Mouse (Mus musculus): ENCODE results near the gene Pla2g1b. TPM values are rescaled to one million over a fixed set of nuclear protein-coding genes. Genes with fewer than 3 reads are reported as not detected.
"Not testable (repeated sequence)": the region's sequence is repeated elsewhere in the genome, so short reads cannot be mapped to it uniquely, and the experiment has no call there.

The Pla2g1b gene
- total RNA-seq, 2 experiments from 2014 or later = not detected

DNA sequence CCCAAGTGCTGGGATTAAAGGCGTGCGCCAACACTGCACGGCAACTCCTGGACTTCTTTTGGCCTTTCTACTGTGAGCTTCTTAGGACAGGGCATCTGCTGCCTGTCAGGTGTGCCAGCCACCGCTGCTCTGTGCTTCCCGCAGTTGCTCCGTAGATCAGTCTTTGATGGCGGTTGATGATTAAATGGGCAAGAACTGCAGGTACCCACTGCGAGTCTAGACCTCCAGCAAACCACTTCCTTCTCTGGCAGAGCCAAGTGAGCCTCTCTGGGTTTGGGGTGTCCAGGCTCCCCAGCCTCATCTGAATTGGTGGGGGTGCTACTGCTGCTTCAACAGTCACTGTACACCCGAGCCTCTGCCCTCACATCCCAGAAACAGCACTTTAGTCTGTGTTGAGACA lies 51.4 kb downstream of the Pla2g1b start:
- no peak for ATAC-seq (replicated peaks; ENCODE audit: poor library complexity, severe bottlenecking)

DNA sequence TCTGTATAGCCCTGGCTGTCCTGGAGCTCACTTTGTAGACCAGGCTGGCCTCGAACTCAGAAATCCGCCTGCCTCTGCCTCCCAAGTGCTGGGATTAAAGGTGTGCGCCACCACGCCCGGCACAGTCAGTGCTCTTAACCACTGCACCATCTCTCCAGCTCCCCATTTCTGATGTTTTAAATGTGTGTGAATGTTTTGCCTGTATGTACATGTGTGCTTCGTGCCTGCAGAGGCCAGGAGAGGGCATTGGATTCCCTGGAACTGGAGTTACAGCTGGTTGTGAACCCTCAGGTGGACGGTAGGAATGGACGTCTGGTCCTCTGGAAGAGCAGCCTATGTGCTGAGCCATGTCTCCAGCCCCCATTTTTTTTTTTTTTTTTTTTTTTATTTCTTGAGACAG lies 52.2 kb downstream of the Pla2g1b start:
- not testable (repeated sequence) for ATAC-seq (replicated peaks; ENCODE audit: poor library complexity, severe bottlenecking)

GRCm38 (mm10) chr5:115520325-115520869 lies 54.3 kb downstream of the Pla2g1b start:
- ATAC-seq (replicated peaks; ENCODE audit: poor library complexity, severe bottlenecking) = no peak

DNA sequence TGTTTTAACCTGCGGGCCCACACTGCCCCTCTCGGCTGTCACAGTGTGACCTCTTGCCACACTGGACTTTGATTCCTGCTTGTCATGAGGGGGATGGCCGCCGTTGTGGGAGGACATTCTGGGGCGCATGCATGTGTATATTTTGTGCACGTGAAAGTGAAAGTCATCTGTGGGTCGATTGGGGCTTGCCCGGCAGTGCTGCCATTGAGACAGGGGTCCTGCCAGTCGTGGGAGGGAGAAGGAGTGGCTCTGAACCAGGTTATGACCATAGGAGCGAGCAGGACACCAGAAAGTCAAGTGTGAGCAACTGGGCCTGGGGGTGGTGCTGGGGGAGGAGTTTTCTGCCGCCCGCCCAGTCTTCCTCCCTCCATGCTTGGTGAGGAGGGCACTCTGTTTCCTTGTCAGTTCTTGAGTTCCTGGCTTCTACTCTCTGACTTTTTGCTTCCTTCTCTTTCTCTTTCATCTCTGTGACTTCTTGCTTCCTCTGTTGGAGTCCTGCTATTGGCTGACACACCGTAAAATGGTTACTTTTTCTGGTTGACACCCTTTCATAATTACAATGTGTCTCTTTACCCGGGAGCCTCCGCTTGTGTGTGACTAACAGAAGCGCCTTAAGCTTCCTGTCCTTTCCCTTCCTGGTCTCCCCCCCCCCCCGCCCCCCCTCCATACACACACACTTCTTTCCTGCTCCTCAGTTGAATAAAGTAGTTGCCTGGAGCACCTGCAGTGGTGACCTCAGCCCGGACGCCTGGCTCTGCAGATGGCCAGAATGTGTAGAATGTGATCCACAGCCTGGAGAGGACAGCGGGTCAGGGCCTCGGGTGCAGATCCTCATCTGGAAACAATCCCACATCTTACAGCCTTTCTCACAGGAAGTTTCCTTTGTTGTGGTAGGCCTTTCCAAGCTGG lies 55.7 kb downstream of the Pla2g1b start:
- peak; percentile 69 for ATAC-seq (replicated peaks; ENCODE audit: poor library complexity, severe bottlenecking)

DNA sequence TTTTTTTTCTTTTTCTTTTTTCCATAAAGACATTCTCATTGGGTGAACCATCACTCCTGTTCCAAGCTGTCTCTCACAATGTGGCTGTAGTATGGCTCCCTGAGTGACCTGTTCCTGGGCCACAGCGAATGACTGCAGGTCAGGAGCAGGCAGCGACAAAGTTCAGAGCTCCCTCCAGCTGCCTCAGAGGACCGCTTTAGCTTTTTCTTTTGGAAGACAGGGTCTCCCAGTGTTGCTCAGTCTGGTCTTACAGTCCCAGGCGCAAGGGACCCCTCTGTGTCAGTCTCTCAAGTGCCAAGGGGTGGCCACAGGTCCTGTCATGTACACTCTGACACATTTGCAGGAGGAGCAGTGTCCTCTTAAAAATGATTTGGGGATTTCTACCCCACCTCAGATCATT lies 56.5 kb downstream of the Pla2g1b start:
- ATAC-seq (replicated peaks; ENCODE audit: poor library complexity, severe bottlenecking) = no peak

DNA sequence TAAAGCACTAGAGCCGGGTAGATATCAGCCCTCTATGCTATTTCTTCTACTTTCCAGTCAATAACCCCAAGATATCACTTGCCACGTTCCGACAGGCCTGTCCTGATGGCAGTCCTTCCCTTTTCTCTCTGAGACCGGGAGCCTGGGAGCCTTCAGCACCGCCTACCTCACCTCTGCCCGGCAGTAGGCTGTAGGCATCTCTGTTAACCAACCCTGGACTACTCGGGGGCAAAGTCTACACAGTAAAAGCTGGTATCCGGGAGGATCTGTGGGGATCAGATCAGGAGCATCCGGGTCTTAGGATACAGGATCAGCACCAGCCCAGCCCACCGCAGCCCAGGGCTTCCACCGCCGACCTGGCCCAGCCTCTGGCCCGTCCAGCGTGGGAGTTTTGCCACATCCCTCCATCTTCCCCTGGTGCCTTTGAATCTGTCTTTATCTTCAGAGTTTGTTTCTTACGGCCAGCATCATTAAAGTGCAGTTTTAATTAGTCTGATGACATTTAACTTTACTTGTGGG lies 57.0 kb downstream of the Pla2g1b start:
- no peak for ATAC-seq (replicated peaks; ENCODE audit: poor library complexity, severe bottlenecking)

DNA sequence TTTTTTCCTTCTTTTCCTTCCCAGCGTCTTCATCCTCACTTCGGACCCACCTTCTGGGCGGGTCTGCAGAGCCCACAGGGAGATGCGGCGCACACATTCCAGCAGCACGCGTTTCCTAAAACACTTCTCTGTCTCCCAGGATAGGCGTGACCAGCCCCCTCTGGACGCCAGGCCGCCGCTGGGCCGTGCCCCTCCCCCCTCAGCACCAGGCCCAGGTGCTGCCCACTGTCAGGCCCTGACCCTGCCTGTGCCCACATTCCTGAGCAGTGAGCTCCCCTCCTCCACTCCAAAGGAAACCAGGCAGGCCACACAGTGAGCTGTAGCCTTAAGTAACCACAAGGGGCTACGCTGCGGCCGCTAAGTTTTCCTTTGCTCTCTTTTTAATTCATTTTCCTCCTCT lies 57.9 kb downstream of the Pla2g1b start:
- ATAC-seq (replicated peaks; ENCODE audit: poor library complexity, severe bottlenecking) = 0 out of 2 replicates have a peak, but pooled peaks have one; percentile 8

Other genes starting within 250 kb of the Pla2g1b start
- 92.9 and 109 TPM in 2 replicates for gene Pop5, start 230.4 kb upstream of the Pla2g1b start, total RNA-seq (2014; fragmentation: Nextera tagmentation)
- gene Pop5, start 230.4 kb upstream of the Pla2g1b start, total RNA-seq (2017) = 74.0 and 75.4 TPM in 2 replicates
- 70.1 and 93.7 TPM in 2 replicates for gene Rnf10, start 193.4 kb upstream of the Pla2g1b start, total RNA-seq (2014; fragmentation: Nextera tagmentation)
- gene Rnf10, start 193.4 kb upstream of the Pla2g1b start, total RNA-seq (2017) = 52.6 and 57.9 TPM in 2 replicates
- gene Coq5, start 186.6 kb upstream of the Pla2g1b start, total RNA-seq (2014; fragmentation: Nextera tagmentation) = 21.1 and 24.8 TPM in 2 replicates
- 35.3 and 41.9 TPM in 2 replicates for gene Coq5, start 186.6 kb upstream of the Pla2g1b start, total RNA-seq (2017)
- 491 and 531 TPM in 2 replicates for gene Dynll1, start 165.3 kb upstream of the Pla2g1b start, total RNA-seq (2014; fragmentation: Nextera tagmentation)
- gene Dynll1, start 165.3 kb upstream of the Pla2g1b start, total RNA-seq (2017) = 298 and 379 TPM in 2 replicates
- 75.1 and 80.7 TPM in 2 replicates for gene Srsf9, start 139.1 kb upstream of the Pla2g1b start, total RNA-seq (2014; fragmentation: Nextera tagmentation)
- 75.0 and 91.4 TPM in 2 replicates for gene Srsf9, start 139.1 kb upstream of the Pla2g1b start, total RNA-seq (2017)
- gene Gatc, start 125.1 kb upstream of the Pla2g1b start, total RNA-seq (2014; fragmentation: Nextera tagmentation) = 48.0 and 50.2 TPM in 2 replicates
- gene Gatc, start 125.1 kb upstream of the Pla2g1b start, total RNA-seq (2017) = 12.1 and 15.3 TPM in 2 replicates
- gene Triap1, start 125.0 kb upstream of the Pla2g1b start, total RNA-seq (2014; fragmentation: Nextera tagmentation) = 33.7 and 37.2 TPM in 2 replicates
- 15.6 and 24.0 TPM in 2 replicates for gene Triap1, start 125.0 kb upstream of the Pla2g1b start, total RNA-seq (2017)
- 446 and 566 TPM in 2 replicates for gene Cox6a1, start 117.3 kb upstream of the Pla2g1b start, total RNA-seq (2014; fragmentation: Nextera tagmentation)
- gene Cox6a1, start 117.3 kb upstream of the Pla2g1b start, total RNA-seq (2017) = 56.7 and 64.4 TPM in 2 replicates
- gene Msi1, start 36.7 kb upstream of the Pla2g1b start, total RNA-seq (2014; fragmentation: Nextera tagmentation) = not detected in 2 replicates
- gene Msi1, start 36.7 kb upstream of the Pla2g1b start, total RNA-seq (2017) = not detected in 2 replicates
- 9.2 and 23.1 TPM in 2 replicates for gene Sirt4, start 18.5 kb downstream of the Pla2g1b start, total RNA-seq (2014; fragmentation: Nextera tagmentation)
- gene Sirt4, start 18.5 kb downstream of the Pla2g1b start, total RNA-seq (2017) = 2.9 and 7.1 TPM in 2 replicates
- 56.2 and 57.1 TPM in 2 replicates for gene Pxn, start 40.4 kb downstream of the Pla2g1b start, total RNA-seq (2014; fragmentation: Nextera tagmentation)
- gene Pxn, start 40.4 kb downstream of the Pla2g1b start, total RNA-seq (2017) = 110 and 111 TPM in 2 replicates
- gene Rplp0, start 93.2 kb downstream of the Pla2g1b start, total RNA-seq (2014; fragmentation: Nextera tagmentation) = 2,324 and 2,796 TPM in 2 replicates
- gene Rplp0, start 93.2 kb downstream of the Pla2g1b start, total RNA-seq (2017) = 1,887 and 2,078 TPM in 2 replicates
- 26.9 and 43.5 TPM in 2 replicates for gene Gcn1l1, start 99.0 kb downstream of the Pla2g1b start, total RNA-seq (2014; fragmentation: Nextera tagmentation)
- 33.4 and 37.4 TPM in 2 replicates for gene Gcn1l1, start 99.0 kb downstream of the Pla2g1b start, total RNA-seq (2017)
- gene Rab35, start 165.6 kb downstream of the Pla2g1b start, total RNA-seq (2014; fragmentation: Nextera tagmentation) = 30.5 and 41.8 TPM in 2 replicates
- 22.7 and 23.9 TPM in 2 replicates for gene Rab35, start 165.6 kb downstream of the Pla2g1b start, total RNA-seq (2017)

Data from granulocyte monocyte progenitor cell, adult 5-6 weeks (primary cell).